Mouse (Mus musculus) heart, adult 2 months (tissue): ENCODE data around the gene Mark1.

Source experiments
- CTCF ChIP-seq: fragments of 200-600 bp; IDR thresholded peaks from 2 replicates; pipeline ENCODE4 v1.8.1; 2022; ENCODE audit warnings: antibody characterized with exemption, mild to moderate bottlenecking, moderate library complexity
- EP300 ChIP-seq: fragments of 200-500 bp; IDR thresholded peaks from 2 replicates; pipeline ENCODE4 v1.6.1; 2011; ENCODE audit warnings: low read depth, low read length, control low read depth; ENCODE audit not compliant: insufficient read depth
- POLR2A ChIP-seq: fragments of 200-500 bp; IDR thresholded peaks from 2 replicates; pipeline ENCODE4 v1.6.1; 2011; ENCODE audit warnings: mild to moderate bottlenecking, low read depth, low read length, control low read depth; ENCODE audit not compliant: insufficient read depth

DNA sequence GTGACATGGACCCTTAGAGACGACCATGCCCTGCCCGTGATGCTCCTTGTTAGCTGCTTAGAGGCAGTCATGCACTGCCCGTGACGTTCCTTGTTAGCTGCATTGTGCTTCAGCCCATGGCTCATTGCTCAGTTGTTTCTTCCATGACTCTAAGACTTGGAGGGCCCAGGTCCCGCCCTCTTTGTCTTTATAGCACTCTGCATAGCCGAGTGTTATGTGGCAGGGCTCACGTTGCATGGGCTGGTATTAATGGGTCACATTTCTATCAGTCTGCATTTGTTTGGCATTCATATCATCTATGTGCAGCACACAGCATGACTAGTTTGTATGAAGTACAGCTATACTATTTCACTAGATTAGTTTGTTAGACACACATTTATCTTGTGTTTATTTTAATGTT lies 95.7 kb downstream of the Mark1 start:
- TF ChIP-seq CTCF = no peak
- TF ChIP-seq POLR2A = no peak
- TF ChIP-seq EP300 = no peak
